Mouse (Mus musculus) brain, embryonic 14.5 days (tissue): ENCODE results near the gene Cntnap2. TPM values are rescaled to one million over a fixed set of nuclear protein-coding genes. Genes with fewer than 3 reads are reported as not detected.

ENCODE experiments used
- DNase-seq: peaks from one replicate; pipeline ENCODE4 v3.0.0-alpha.2; 2011; ENCODE audit warnings: low read depth
- CTCF ChIP-seq: fragments of 200-500 bp; IDR thresholded peaks from 2 replicates; pipeline ENCODE4 v1.5.1; 2012; ENCODE audit warnings: inconsistent platforms, mild to moderate bottlenecking, moderate library complexity, borderline replicate concordance; ENCODE audit not compliant: insufficient read depth, insufficient read length; ENCODE audit errors: extremely low read depth
- POLR2A ChIP-seq: fragments of 200-500 bp; IDR thresholded peaks from 2 replicates; pipeline ENCODE4 v1.6.1; 2012; ENCODE audit warnings: mild to moderate bottlenecking, inconsistent platforms, borderline replicate concordance; ENCODE audit not compliant: poor library complexity, insufficient read depth, insufficient read length, severe bottlenecking; ENCODE audit errors: extremely low read depth
- polyA plus RNA-seq: library from polyadenylated mRNA; depleted of rRNA; stranded (reverse); fragments of >200 nt; gene quantifications from 2 replicates; pipeline ENCODE4 v1.2.3, GENCODE M21; 2012

Gene Cntnap2
- polyA plus RNA-seq, 1 experiment, result 77.9 TPM

GRCm38 (mm10) chr6:47306065-47306798 is 2247.1 kb downstream of the Cntnap2 start:
- DNase-seq, result no peak
- TF ChIP-seq POLR2A (no peak), CTCF (no peak)

GRCm38 (mm10) chr6:47306954-47307353 is 2247.8 kb downstream of the Cntnap2 start:
- TF ChIP-seq CTCF (no peak), POLR2A (no peak)

GRCm38 (mm10) chr6:47314507-47315334 is 2255.6 kb downstream of the Cntnap2 start:
- DNase-seq, result peak; percentile 84
- TF ChIP-seq CTCF (no peak), POLR2A (no peak)

More at GRCm38 (mm10) chr6:47306954-47307353, 2247.8 kb downstream of the Cntnap2 start:
- peak; percentile 77 for DNase-seq

GRCm38 (mm10) chr6:47315454-47315853 is 2256.3 kb downstream of the Cntnap2 start:
- no peak for DNase-seq
- no peak for TF ChIP-seq CTCF
- no peak for TF ChIP-seq POLR2A

- DNase-seq, result no peak
- TF ChIP-seq POLR2A, result no peak
- no peak for TF ChIP-seq CTCF
Measured at GRCm38 (mm10) chr6:47317253-47317652, 2258.1 kb downstream of the Cntnap2 start.

GRCm38 (mm10) chr6:47318705-47319104 is 2259.5 kb downstream of the Cntnap2 start:
- DNase-seq, result peak; percentile 91
- no peak for TF ChIP-seq CTCF
- TF ChIP-seq POLR2A, result no peak

GRCm38 (mm10) chr6:47319309-47319983 is 2260.3 kb downstream of the Cntnap2 start:
- peak; percentile 74 for DNase-seq
- TF ChIP-seq CTCF (no peak), POLR2A (no peak)

GRCm38 (mm10) chr6:47323169-47323835 is 2264.1 kb downstream of the Cntnap2 start:
- TF ChIP-seq POLR2A, result no peak
- TF ChIP-seq CTCF, result no peak
- no peak for DNase-seq

GRCm38 (mm10) chr6:47323886-47324285 is 2264.7 kb downstream of the Cntnap2 start:
- DNase-seq, result peak; percentile 83
- TF ChIP-seq POLR2A, result no peak
- no peak for TF ChIP-seq CTCF

GRCm38 (mm10) chr6:47328281-47328680 is 2269.1 kb downstream of the Cntnap2 start:
- DNase-seq, result no peak
- no peak for TF ChIP-seq CTCF
- TF ChIP-seq POLR2A, result no peak
